Mouse (Mus musculus) testis, adult 2 months (tissue): Measurements from ENCODE around the gene Cttnbp2nl. TPM values are rescaled to one million over a fixed set of nuclear protein-coding genes. Genes with fewer than 3 reads are reported as not detected.

Experiments used
- H3K27ac ChIP-seq: fragments of 200-500 bp; 2 replicates; pipeline ENCODE4 v1.5.1; 2012; ENCODE audit warnings: low read depth, low read length; ENCODE audit not compliant: control insufficient read depth, insufficient read depth
- H3K27me3 ChIP-seq: fragments of 200-500 bp; 2 replicates; pipeline ENCODE4 v1.6.1; 2012; ENCODE audit warnings: mild to moderate bottlenecking, low read length, moderate library complexity; ENCODE audit not compliant: control insufficient read depth, insufficient read depth
- H3K36me3 ChIP-seq: fragments of 200-500 bp; 2 replicates; pipeline ENCODE4 v1.6.1; 2012; ENCODE audit warnings: mild to moderate bottlenecking, low read length; ENCODE audit not compliant: control insufficient read depth, insufficient read depth
- H3K4me1 ChIP-seq: fragments of 200-500 bp; 2 replicates; pipeline ENCODE4 v1.6.1; 2012; ENCODE audit warnings: low read length; ENCODE audit not compliant: control insufficient read depth, insufficient read depth
- H3K4me3 ChIP-seq: fragments of 200-500 bp; 2 replicates; pipeline ENCODE4 v1.5.1; 2012; ENCODE audit warnings: low read depth, mild to moderate bottlenecking, low read length, moderate library complexity, mixed read lengths; ENCODE audit not compliant: control insufficient read depth
- CTCF ChIP-seq: fragments of 200-500 bp; IDR thresholded peaks from 2 replicates; pipeline ENCODE4 v1.5.1; 2012; ENCODE audit warnings: low read depth, mild to moderate bottlenecking, inconsistent platforms, low read length, moderate library complexity; ENCODE audit not compliant: control insufficient read depth, insufficient read depth, insufficient replicate concordance
- POLR2A ChIP-seq: fragments of 200-500 bp; IDR thresholded peaks from 2 replicates; pipeline ENCODE4 v1.6.1; 2012; ENCODE audit warnings: low read depth, mild to moderate bottlenecking, inconsistent platforms, low read length, moderate library complexity; ENCODE audit not compliant: control insufficient read depth
- polyA plus RNA-seq: library from polyadenylated mRNA; depleted of rRNA; stranded (reverse); fragments of >200 nt; gene quantifications from 2 replicates; pipeline ENCODE4 v1.2.3, GENCODE M21; 2012

Cttnbp2nl gene
- polyA plus RNA-seq, 1 experiment = 7.6 TPM

GRCm38 (mm10) chr3:105012696-105013313 lies 40.1 kb downstream of the Cttnbp2nl start:
- Histone ChIP-seq H3K36me3 (no peaks in the 10 kb centered on the region; the same call in 1 of the 2 replicates), H3K4me3 (no peak overlapping the region), H3K27ac (no peak overlapping the region), H3K27me3 (no peaks in the 10 kb centered on the region), H3K4me1 (no peaks in the 10 kb centered on the region)
- TF ChIP-seq CTCF (no peak), POLR2A (no peak)

- TF ChIP-seq CTCF (no peak), POLR2A (no peak)
- H3K4me3 ChIP-seq = no peak overlapping the region
- no peaks in the 10 kb centered on the region; the same call in 1 of the 2 replicates for H3K36me3 ChIP-seq
- H3K27ac ChIP-seq = no peak overlapping the region
- H3K4me1 ChIP-seq = no peaks in the 10 kb centered on the region
- H3K27me3 ChIP-seq = no peaks in the 10 kb centered on the region
These were observed 41.1 kb downstream of the Cttnbp2nl start for GRCm38 (mm10) chr3:105011883-105012282.

- Histone ChIP-seq H3K4me1 (no peaks in the 10 kb centered on the region), H3K27me3 (no peaks in the 10 kb centered on the region), H3K36me3 (no peaks in the 10 kb centered on the region; the same call in none of the 2 replicates), H3K27ac (no peak overlapping the region), H3K4me3 (no peak overlapping the region)
- TF ChIP-seq POLR2A (no peak), CTCF (no peak)
These were observed 42.1 kb downstream of the Cttnbp2nl start for GRCm38 (mm10) chr3:105010681-105011339.

- Histone ChIP-seq H3K27ac (no peak overlapping the region), H3K4me3 (no peak overlapping the region), H3K4me1 (no peaks in the 10 kb centered on the region), H3K27me3 (no peaks in the 10 kb centered on the region), H3K36me3 (peaks cover 4% of the 10 kb centered on the region)
- no peak for TF ChIP-seq POLR2A
- no peak for TF ChIP-seq CTCF
These were observed 44.9 kb downstream of the Cttnbp2nl start for GRCm38 (mm10) chr3:105008070-105008469.

- no peaks in the 10 kb centered on the region for H3K27me3 ChIP-seq
- TF ChIP-seq POLR2A = no peak
- no peak for TF ChIP-seq CTCF
- H3K36me3 ChIP-seq = peaks cover 4% of the 10 kb centered on the region
- H3K27ac ChIP-seq = no peak overlapping the region
- H3K4me3 ChIP-seq = no peak overlapping the region
- no peaks in the 10 kb centered on the region for H3K4me1 ChIP-seq
These were observed 46.8 kb downstream of the Cttnbp2nl start for GRCm38 (mm10) chr3:105006101-105006500.

DNA sequence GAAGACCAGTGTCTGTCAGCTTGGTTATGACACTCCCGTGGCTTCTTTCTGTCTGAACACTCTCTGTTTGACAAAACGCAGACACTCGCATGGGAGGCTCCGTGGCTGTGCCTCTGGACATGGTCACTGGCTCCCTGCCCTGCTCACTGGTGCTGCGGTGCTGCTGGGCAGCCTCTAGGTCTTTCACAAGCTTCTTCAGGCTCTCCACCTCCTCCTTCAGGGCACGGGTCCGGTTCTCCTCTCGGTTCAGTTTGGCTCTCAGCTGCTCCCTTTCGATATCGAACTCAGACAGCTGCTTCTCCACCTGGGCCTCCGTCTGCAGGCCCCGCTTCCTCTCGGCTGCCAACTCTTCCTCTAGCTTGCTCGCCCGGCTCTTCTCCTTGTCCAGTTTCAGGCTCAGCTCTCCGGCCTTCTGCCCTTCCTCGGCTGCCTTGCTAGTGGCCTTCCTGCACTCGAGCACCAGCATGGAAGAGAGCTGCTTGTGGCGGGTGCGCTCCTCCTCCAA lies 47.3 kb downstream of the Cttnbp2nl start:
- H3K4me3 ChIP-seq = no peak overlapping the region
- no peak overlapping the region for H3K27ac ChIP-seq
- TF ChIP-seq CTCF = no peak
- 0 out of 2 replicates have a peak, but pooled peaks have one; percentile 2 for TF ChIP-seq POLR2A
- H3K36me3 ChIP-seq = peaks cover 4% of the 10 kb centered on the region
- no peaks in the 10 kb centered on the region for H3K27me3 ChIP-seq
- H3K4me1 ChIP-seq = no peaks in the 10 kb centered on the region

GRCm38 (mm10) chr3:105005011-105005410 lies 47.9 kb downstream of the Cttnbp2nl start:
- no peak overlapping the region for H3K27ac ChIP-seq
- no peaks in the 10 kb centered on the region for H3K4me1 ChIP-seq
- H3K27me3 ChIP-seq = no peaks in the 10 kb centered on the region
- no peak for TF ChIP-seq POLR2A
- no peak for TF ChIP-seq CTCF
- no peak overlapping the region for H3K4me3 ChIP-seq
- peaks cover 4% of the 10 kb centered on the region for H3K36me3 ChIP-seq
